Mouse (Mus musculus) midbrain, embryonic 15.5 days (tissue): ENCODE results near the gene Cask. TPM values are rescaled to one million over a fixed set of nuclear protein-coding genes. Genes with fewer than 3 reads are reported as not detected.

Experiments used
- ATAC-seq: fragments of 200-750 bp; cut with Nextera tagmentation; replicated peaks from 2 replicates; pipeline ENCODE4 v1.8.0; 2017; ENCODE audit warnings: moderate TSS enrichment
- H3K27ac ChIP-seq: fragments of 300-500 bp; sonication (generic); 2 replicates; pipeline ENCODE4 v1.5.1; 2015; ENCODE audit warnings: mild to moderate bottlenecking, inconsistent platforms
- H3K27me3 ChIP-seq: fragments of 300-500 bp; sonication (generic); replicated peaks from 2 replicates; pipeline ENCODE4 v1.6.1; 2015; ENCODE audit warnings: inconsistent platforms
- H3K36me3 ChIP-seq: fragments of 300-500 bp; sonication (generic); replicated peaks from 2 replicates; pipeline ENCODE4 v1.6.1; 2015; ENCODE audit warnings: inconsistent platforms
- H3K4me1 ChIP-seq: fragments of 300-500 bp; sonication (generic); 2 replicates; pipeline ENCODE4 v1.6.1; 2015; ENCODE audit warnings: inconsistent platforms
- H3K4me2 ChIP-seq: fragments of 300-500 bp; sonication (generic); 2 replicates; pipeline ENCODE4 v1.6.1; 2015; ENCODE audit warnings: inconsistent platforms, mild to moderate bottlenecking, moderate library complexity
- H3K4me3 ChIP-seq: fragments of 300-500 bp; sonication (generic); 2 replicates; pipeline ENCODE4 v1.5.1; 2015; ENCODE audit warnings: mild to moderate bottlenecking, inconsistent platforms
- H3K9ac ChIP-seq: fragments of 300-500 bp; sonication (generic); 2 replicates; pipeline ENCODE4 v1.6.1; 2015; ENCODE audit warnings: mild to moderate bottlenecking, inconsistent platforms
- H3K9me3 ChIP-seq: fragments of 300-500 bp; sonication (generic); 2 replicates; pipeline ENCODE4 v1.6.1; 2016; ENCODE audit warnings: inconsistent platforms
- WGBS: fragments of 180-500 bp; shearing (Covaris S2); methylation state at CpG from one replicate; pipeline ENCODE4 v1.1.7; 2015; ENCODE audit warnings: mixed read lengths; 5-methylcytosine and 5-hydroxymethylcytosine counted together
- polyA plus RNA-seq: library from polyadenylated mRNA; unstranded; fragments of >200 nt; fragmentation: Nextera tagmentation; extraction: Ambion mirVana; gene quantifications from 2 replicates; pipeline ENCODE4 v1.2.1, GENCODE M21; 2015

Gene Cask
- polyA plus RNA-seq, 1 experiment from 2014 or later, result 71.5 TPM

DNA sequence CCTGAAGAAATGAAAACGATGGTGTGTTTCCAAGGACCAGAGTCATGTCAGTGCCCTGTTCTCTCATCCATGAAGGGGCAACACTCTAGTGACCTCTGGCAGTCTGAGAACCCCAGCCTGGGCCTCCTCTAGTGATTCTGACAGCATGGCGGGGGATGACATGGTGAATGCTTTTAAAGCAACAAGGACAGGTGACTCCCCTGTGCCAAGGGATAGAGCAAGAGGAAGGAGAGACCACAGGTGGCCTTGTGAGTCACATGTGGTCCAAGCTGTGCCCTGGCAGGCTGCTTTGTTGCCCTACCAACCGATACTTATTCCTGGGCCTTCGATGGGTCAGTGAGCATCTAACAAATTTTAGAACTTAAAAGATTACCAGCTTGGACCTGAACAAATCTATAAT is 330.6 kb downstream of the Cask start:
- H3K9me3 ChIP-seq, result no peaks in the 10 kb centered on the region
- H3K4me1 ChIP-seq, result no peaks in the 10 kb centered on the region
- H3K4me2 ChIP-seq, result no peak overlapping the region
- no peaks in the 10 kb centered on the region for H3K27me3 ChIP-seq
- no peak for ATAC-seq
- no peak overlapping the region for H3K4me3 ChIP-seq
- no peak overlapping the region for H3K27ac ChIP-seq
- H3K36me3 ChIP-seq, result no peaks in the 10 kb centered on the region
- 85% methylated on average over 4 of the region's 4 CpGs for WGBS
- H3K9ac ChIP-seq, result no peak overlapping the region

DNA sequence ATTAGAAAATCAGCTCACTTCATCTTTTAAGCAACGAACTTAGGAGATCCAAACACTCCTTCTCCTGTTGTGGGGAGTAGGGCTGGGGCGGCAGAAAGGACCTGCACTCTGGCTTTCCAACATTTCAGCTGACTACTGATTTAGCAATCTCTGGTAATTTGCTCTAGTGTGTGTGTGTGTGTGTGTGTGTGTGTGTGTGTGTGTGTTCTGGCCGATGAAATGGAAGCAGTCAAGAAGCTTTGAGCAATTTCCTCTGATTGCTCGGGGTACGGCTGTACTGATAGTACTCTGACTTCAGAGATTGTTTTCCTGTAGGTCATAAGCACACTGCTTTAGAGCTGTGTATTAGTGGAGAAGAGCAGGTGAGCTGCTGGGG is 331.8 kb downstream of the Cask start:
- ATAC-seq, result no peak
- WGBS, result 77% methylated on average over 5 of the region's 5 CpGs
- Histone ChIP-seq H3K4me1 (no peaks in the 10 kb centered on the region), H3K4me2 (no peak overlapping the region), H3K27me3 (no peaks in the 10 kb centered on the region), H3K9me3 (no peaks in the 10 kb centered on the region), H3K27ac (peak overlapping the region; percentile 42), H3K9ac (no peak overlapping the region), H3K4me3 (no peak overlapping the region), H3K36me3 (no peaks in the 10 kb centered on the region)

- WGBS, result 54% methylated on average over 4 of the region's 4 CpGs
- H3K27ac ChIP-seq, result peak overlapping the region; percentile 42; the same call in 1 of the 2 replicates
- ATAC-seq, result 0 out of 2 replicates have a peak, but pooled peaks have one; percentile 25
Measured at GRCm38 (mm10) chrX:13518781-13519407, 332.3 kb downstream of the Cask start.

DNA sequence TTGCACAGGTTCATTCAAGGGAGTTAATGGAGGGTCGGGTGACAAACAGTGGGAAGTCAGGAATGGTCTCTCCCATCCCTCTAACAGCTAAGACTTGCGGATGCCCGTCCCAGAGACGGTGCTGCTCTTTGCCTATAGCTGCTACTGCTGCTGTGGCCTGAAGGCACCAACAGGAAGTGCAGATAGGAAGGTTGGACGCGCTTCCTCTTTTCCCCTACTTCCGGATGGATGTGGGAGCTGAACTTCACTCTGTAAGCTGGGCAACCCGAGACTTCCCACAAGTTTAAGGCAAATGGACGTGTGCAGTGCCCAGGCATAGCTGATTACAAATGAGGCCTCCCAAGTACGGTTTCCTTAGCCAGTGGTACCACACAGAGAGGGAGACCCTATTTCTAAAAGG is 333.1 kb downstream of the Cask start:
- no peaks in the 10 kb centered on the region for H3K27me3 ChIP-seq
- no peaks in the 10 kb centered on the region for H3K9me3 ChIP-seq
- no peak overlapping the region for H3K4me3 ChIP-seq
- H3K4me2 ChIP-seq, result no peak overlapping the region
- ATAC-seq, result no peak
- WGBS, result 81% methylated on average over 10 of the region's 10 CpGs
- no peak overlapping the region for H3K9ac ChIP-seq
- no peaks in the 10 kb centered on the region for H3K36me3 ChIP-seq
- no peaks in the 10 kb centered on the region for H3K4me1 ChIP-seq
- H3K27ac ChIP-seq, result no peak overlapping the region

More at GRCm38 (mm10) chrX:13518781-13519407, 332.3 kb downstream of the Cask start:
- no peak overlapping the region for H3K4me2 ChIP-seq
- no peaks in the 10 kb centered on the region for H3K4me1 ChIP-seq
- H3K9ac ChIP-seq, result no peak overlapping the region
- H3K4me3 ChIP-seq, result no peak overlapping the region
- H3K9me3 ChIP-seq, result no peaks in the 10 kb centered on the region
- no peaks in the 10 kb centered on the region for H3K27me3 ChIP-seq
- no peaks in the 10 kb centered on the region for H3K36me3 ChIP-seq

- Histone ChIP-seq H3K9me3 (no peaks in the 10 kb centered on the region), H3K27ac (no peak overlapping the region), H3K27me3 (no peaks in the 10 kb centered on the region), H3K4me1 (no peaks in the 10 kb centered on the region), H3K36me3 (no peaks in the 10 kb centered on the region), H3K4me2 (no peak overlapping the region), H3K4me3 (no peak overlapping the region), H3K9ac (no peak overlapping the region)
- 91% methylated on average over 6 of the region's 6 CpGs for WGBS
- ATAC-seq, result no peak
Measured at GRCm38 (mm10) chrX:13516451-13516850, 334.7 kb downstream of the Cask start.

DNA sequence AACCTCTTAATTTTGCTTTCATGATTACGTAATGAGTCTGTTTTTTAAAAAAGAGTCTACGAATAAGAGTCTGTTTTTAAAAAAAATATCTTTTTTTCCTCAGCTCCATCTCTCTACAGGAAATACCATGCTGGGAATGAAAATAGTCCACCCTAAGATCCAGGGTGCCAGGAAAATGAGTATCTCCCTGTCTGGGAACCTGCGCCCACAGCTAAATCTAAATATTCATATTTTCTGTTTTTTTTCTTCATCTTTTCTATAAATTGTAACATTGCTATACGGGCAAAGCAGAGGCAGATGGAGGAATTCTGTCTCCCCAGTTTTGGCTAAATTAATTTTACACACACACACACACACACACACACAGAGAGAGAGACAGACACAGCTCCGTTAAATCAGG is 337.3 kb downstream of the Cask start:
- H3K9ac ChIP-seq, result no peak overlapping the region
- no peak overlapping the region for H3K27ac ChIP-seq
- no peaks in the 10 kb centered on the region for H3K4me1 ChIP-seq
- H3K4me3 ChIP-seq, result no peak overlapping the region
- no peak for ATAC-seq
- no peaks in the 10 kb centered on the region for H3K27me3 ChIP-seq
- no peaks in the 10 kb centered on the region for H3K9me3 ChIP-seq
- no peaks in the 10 kb centered on the region for H3K36me3 ChIP-seq
- WGBS, result 87% methylated on average over 5 of the region's 5 CpGs
- H3K4me2 ChIP-seq, result no peak overlapping the region

- Histone ChIP-seq H3K9ac (no peak overlapping the region), H3K27me3 (no peaks in the 10 kb centered on the region), H3K36me3 (no peaks in the 10 kb centered on the region), H3K4me3 (no peak overlapping the region), H3K4me1 (no peaks in the 10 kb centered on the region), H3K9me3 (no peaks in the 10 kb centered on the region), H3K27ac (no peak overlapping the region), H3K4me2 (no peak overlapping the region)
- 70% methylated on average over 2 of the region's 2 CpGs for WGBS
- ATAC-seq, result 0 out of 2 replicates have a peak, but pooled peaks have one; percentile 28
Measured at GRCm38 (mm10) chrX:13513127-13513526, 338.0 kb downstream of the Cask start.

- no peak overlapping the region for H3K4me3 ChIP-seq
- H3K27me3 ChIP-seq, result no peaks in the 10 kb centered on the region
- 69% methylated on average over 2 of the region's 2 CpGs for WGBS
Measured at GRCm38 (mm10) chrX:13506376-13506775, 344.8 kb downstream of the Cask start.

DNA sequence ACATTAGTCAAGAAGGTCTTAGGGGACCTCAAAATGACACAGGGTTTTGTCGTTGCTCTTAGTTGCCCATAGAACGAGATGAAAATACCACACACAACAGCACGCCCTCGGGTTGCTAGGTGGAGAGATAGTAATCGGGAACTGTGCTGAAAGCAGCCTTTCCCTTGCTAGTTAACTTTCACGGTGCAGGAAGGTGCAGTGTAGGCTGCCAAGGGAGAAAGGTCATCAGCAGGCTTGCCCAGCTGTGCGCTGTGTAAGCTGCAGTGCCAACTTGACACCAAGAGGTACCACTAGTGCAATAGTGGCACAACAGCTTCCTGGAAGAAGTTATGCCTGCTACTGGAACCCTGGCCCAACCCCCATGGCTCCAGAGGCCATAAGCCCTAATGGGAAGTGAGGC is 346.8 kb downstream of the Cask start:
- H3K27me3 ChIP-seq, result no peaks in the 10 kb centered on the region
- H3K9me3 ChIP-seq, result no peaks in the 10 kb centered on the region
- no peak overlapping the region for H3K27ac ChIP-seq
- H3K9ac ChIP-seq, result no peak overlapping the region
- WGBS, result 92% methylated on average over 7 of the region's 7 CpGs
- no peak overlapping the region for H3K4me2 ChIP-seq
- no peaks in the 10 kb centered on the region for H3K36me3 ChIP-seq
- no peak overlapping the region for H3K4me3 ChIP-seq
- no peak for ATAC-seq
- H3K4me1 ChIP-seq, result no peaks in the 10 kb centered on the region

More at GRCm38 (mm10) chrX:13506376-13506775, 344.8 kb downstream of the Cask start:
- ATAC-seq, result no peak
- no peaks in the 10 kb centered on the region for H3K4me1 ChIP-seq
- H3K9me3 ChIP-seq, result no peaks in the 10 kb centered on the region
- H3K27ac ChIP-seq, result no peak overlapping the region
- no peak overlapping the region for H3K4me2 ChIP-seq
- H3K9ac ChIP-seq, result no peak overlapping the region
- H3K36me3 ChIP-seq, result no peaks in the 10 kb centered on the region

DNA sequence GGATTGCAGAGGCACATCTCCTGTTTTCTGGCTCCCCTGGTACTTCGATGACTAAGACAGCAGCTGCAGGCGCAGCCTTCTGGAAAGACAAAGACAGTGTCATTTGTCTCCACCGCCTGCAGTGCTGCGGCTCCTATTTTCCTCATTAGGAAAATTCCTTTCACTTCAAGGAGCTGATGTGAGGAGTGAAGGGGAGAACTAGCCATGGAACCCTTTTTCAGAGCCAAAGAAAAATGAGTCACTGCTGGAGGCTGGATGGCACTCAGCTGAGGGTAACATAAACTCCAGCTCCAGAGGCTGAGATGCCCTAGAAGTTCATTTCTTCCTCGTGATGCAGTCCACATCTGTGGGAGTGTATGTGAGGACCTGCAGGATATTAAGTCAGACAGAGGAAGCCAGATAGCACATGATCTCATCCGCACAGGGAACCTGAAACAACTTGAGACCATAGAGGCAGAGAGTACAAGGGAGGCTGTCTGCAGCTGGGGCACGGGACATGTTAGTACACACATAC is 348.2 kb downstream of the Cask start:
- Histone ChIP-seq H3K36me3 (no peaks in the 10 kb centered on the region), H3K4me3 (no peak overlapping the region), H3K27ac (0 out of 2 replicates have a peak overlapping the region, but pooled peaks have one; percentile 48), H3K9ac (no peak overlapping the region), H3K27me3 (no peaks in the 10 kb centered on the region), H3K4me1 (no peaks in the 10 kb centered on the region), H3K4me2 (no peak overlapping the region), H3K9me3 (no peaks in the 10 kb centered on the region)
- 50% methylated on average over 7 of the region's 7 CpGs for WGBS
- ATAC-seq, result 0 out of 2 replicates have a peak, but pooled peaks have one; percentile 24

DNA sequence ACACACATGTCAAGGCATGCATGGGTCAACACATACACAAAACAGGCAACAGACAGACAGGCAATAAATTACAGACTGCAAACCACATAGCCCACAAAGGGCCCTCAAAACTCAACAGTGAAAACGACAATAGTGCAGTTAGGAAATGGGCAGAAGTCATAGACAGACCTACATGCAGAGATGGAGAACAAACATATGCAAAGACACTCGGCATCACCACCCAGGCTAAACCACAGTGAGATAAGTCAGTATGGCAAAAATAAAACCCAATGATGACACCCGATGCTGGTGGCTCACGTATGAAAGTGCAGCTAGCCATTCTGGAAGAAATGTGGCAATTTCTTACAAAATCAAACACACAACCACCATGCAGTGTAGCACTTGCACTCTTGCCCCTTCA is 350.9 kb downstream of the Cask start:
- no peaks in the 10 kb centered on the region for H3K9me3 ChIP-seq
- no peak for ATAC-seq

DNA sequence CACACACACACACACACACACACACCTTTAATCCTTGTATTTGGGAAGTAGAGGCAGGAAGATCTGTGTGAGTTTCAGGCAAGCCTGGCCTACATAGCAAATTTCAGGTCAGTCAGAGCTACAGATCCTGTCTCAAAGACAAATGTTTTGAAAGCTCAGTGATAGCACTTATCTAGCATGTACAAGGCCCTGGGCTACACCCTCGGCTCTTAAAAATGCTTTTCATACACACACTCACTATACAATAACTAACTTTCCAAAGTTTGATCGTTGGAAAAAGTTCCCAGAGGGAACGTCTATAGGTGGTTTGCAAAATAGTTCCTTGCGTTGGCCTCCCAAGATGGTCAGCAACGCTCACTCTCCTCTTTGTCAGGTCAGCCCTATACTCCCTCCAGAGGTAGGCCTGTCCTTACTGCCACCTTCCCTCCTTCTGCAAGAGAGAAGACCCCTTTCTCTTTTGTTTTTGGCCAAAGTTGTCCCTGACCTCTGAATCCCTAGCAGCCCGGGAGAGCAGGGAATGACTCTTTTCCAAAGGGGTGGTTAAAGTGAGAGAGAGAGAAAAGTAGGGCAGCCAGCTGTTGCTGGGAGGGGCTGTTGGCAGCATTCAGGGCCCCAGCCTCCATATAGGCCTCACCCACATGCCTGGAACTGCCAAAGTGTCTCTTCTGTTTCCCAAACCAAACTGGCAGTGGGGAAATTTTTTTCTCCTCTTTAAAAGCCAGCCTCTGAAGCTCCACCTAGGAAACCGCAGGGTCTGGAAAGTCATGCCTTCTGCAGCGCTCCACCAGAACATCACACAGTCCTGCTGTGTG is 356.1 kb downstream of the Cask start:
- no peak overlapping the region for H3K27ac ChIP-seq
- H3K4me2 ChIP-seq, result no peak overlapping the region
- 89% methylated on average over 8 of the region's 8 CpGs for WGBS
- ATAC-seq, result no peak
- no peaks in the 10 kb centered on the region for H3K36me3 ChIP-seq
- H3K4me3 ChIP-seq, result no peak overlapping the region
- no peak overlapping the region for H3K9ac ChIP-seq
- H3K4me1 ChIP-seq, result no peaks in the 10 kb centered on the region
- H3K27me3 ChIP-seq, result 0 out of 2 replicates have a peak, but pooled peaks cover 4% of the 10 kb centered on the region
- H3K9me3 ChIP-seq, result no peaks in the 10 kb centered on the region

More for the DNA sequence above, 350.9 kb downstream of the Cask start:
- Histone ChIP-seq H3K27ac (no peak overlapping the region), H3K36me3 (no peaks in the 10 kb centered on the region), H3K4me1 (no peaks in the 10 kb centered on the region), H3K4me3 (no peak overlapping the region), H3K27me3 (no peaks in the 10 kb centered on the region), H3K4me2 (no peak overlapping the region), H3K9ac (no peak overlapping the region)
- WGBS, result 89% methylated on average over 4 of the region's 4 CpGs
